Mouse (Mus musculus) heart, adult 11 months (tissue): Measurements from ENCODE around the gene Cltc.
A peak's percentile ranks its signal among the peaks of the same experiment; 100 is the strongest.
"Not testable (repeated sequence)": the region's sequence is repeated elsewhere in the genome, so short reads cannot be mapped to it uniquely, and the experiment has no call there.

Experiments used
- DNase-seq: peaks from one replicate; pipeline ENCODE4 v3.0.0; 2022

The Cltc gene

GRCm38 (mm10) chr11:86757480-86758371 is at the start of gene Cltc:
Cltc (minus strand) TSS chr11:86757565.
- DNase-seq, result peak; percentile 100

GRCm38 (mm10) chr11:86807001-86807477 is 49.7 kb upstream of the Cltc start:
- DNase-seq, result peak; percentile 95

- DNase-seq, result no peak
Observed at GRCm38 (mm10) chr11:86794161-86794560, 36.8 kb upstream of the Cltc start.

GRCm38 (mm10) chr11:86787436-86787835 is 30.1 kb upstream of the Cltc start:
- DNase-seq, result not testable (repeated sequence)

- no peak for DNase-seq
Observed at GRCm38 (mm10) chr11:86785767-86786166, 28.4 kb upstream of the Cltc start.

- DNase-seq, result peak; percentile 92
Observed at GRCm38 (mm10) chr11:86769884-86770283, 12.5 kb upstream of the Cltc start.

GRCm38 (mm10) chr11:86764501-86764900 is 7.1 kb upstream of the Cltc start:
- no peak for DNase-seq

GRCm38 (mm10) chr11:86763127-86763526 is 5.8 kb upstream of the Cltc start:
- not testable (repeated sequence) for DNase-seq

GRCm38 (mm10) chr11:86760357-86760756 is 3.0 kb upstream of the Cltc start:
- peak; percentile 72 for DNase-seq

GRCm38 (mm10) chr11:86759886-86760285 is 2.5 kb upstream of the Cltc start:
- no peak for DNase-seq

- no peak for DNase-seq
Observed at GRCm38 (mm10) chr11:86759226-86759625, 1.9 kb upstream of the Cltc start.

- no peak for DNase-seq
Observed at GRCm38 (mm10) chr11:86758559-86758958, 1.2 kb upstream of the Cltc start.

- no peak for DNase-seq
Observed at GRCm38 (mm10) chr11:86757142-86757479, 254 bp downstream of the Cltc start.

- peak; percentile 96 for DNase-seq
Observed at GRCm38 (mm10) chr11:86756156-86757141, 916 bp downstream of the Cltc start.

- peak; percentile 65 for DNase-seq
Observed at GRCm38 (mm10) chr11:86752404-86752803, 5.0 kb downstream of the Cltc start.

GRCm38 (mm10) chr11:86751010-86751409 is 6.4 kb downstream of the Cltc start:
- peak; percentile 22 for DNase-seq

GRCm38 (mm10) chr11:86749776-86750423 is 7.5 kb downstream of the Cltc start:
- DNase-seq, result peak; percentile 75

- peak; percentile 90 for DNase-seq
Observed at GRCm38 (mm10) chr11:86745634-86746404, 11.5 kb downstream of the Cltc start.

GRCm38 (mm10) chr11:86742605-86743004 is 14.8 kb downstream of the Cltc start:
- no peak for DNase-seq

GRCm38 (mm10) chr11:86741505-86741904 is 15.9 kb downstream of the Cltc start:
- no peak for DNase-seq

GRCm38 (mm10) chr11:86739470-86739869 is 17.9 kb downstream of the Cltc start:
- DNase-seq, result no peak

GRCm38 (mm10) chr11:86738956-86739355 is 18.4 kb downstream of the Cltc start:
- DNase-seq, result no peak
